Mouse (Mus musculus) left cerebral cortex, postnatal 25 days (tissue): ENCODE results near the gene Hectd4. TPM values are rescaled to one million over a fixed set of nuclear protein-coding genes. Genes with fewer than 3 reads are reported as not detected.

Source experiments
- DNase-seq, 2 experiments: peaks; one replicate each; pipeline ENCODE4 v3.0.0; 2022; ENCODE audit warnings: low spot score in 2 of 2, mixed read lengths in 1 of 2
- intact Hi-C: fragments of 180-260 bp; cut with DNase I; formaldehyde crosslinking; loops from one replicate; pipeline ENCODE4 v1.15.1; 2025
- total RNA-seq, 2 experiments: library from RNA; stranded (reverse); gene quantifications; 2 replicates each; pipeline ENCODE4 v1.2.3; 2021

Gene Hectd4
- total RNA-seq, 2 experiments from 2014 or later = 183 to 193 TPM

- no peak for DNase-seq
- intact Hi-C loops = no loop called here
These were observed 41.8 kb downstream of the Hectd4 start for GRCm38 (mm10) chr5:121261806-121262205.

GRCm38 (mm10) chr5:121262415-121262814 is 42.4 kb downstream of the Hectd4 start:
- intact Hi-C loops = no loop called here
- DNase-seq = no peak

GRCm38 (mm10) chr5:121264593-121264992 is 44.6 kb downstream of the Hectd4 start:
- no peak for DNase-seq
- intact Hi-C loops = no loop called here

GRCm38 (mm10) chr5:121266741-121267382 is 46.8 kb downstream of the Hectd4 start:
- peak in 1 of 2 experiments; percentile 76 for DNase-seq
- intact Hi-C loops = loop anchor here (2.0 kb wide), 1 partner anchor 52 kb away; no protein-coding TSS in a partner anchor

- no peak for DNase-seq
- intact Hi-C loops = no loop called here
These were observed 51.0 kb downstream of the Hectd4 start for GRCm38 (mm10) chr5:121271046-121271445.

GRCm38 (mm10) chr5:121276808-121277207 is 56.8 kb downstream of the Hectd4 start:
- intact Hi-C loops = no loop called here
- DNase-seq = no peak

GRCm38 (mm10) chr5:121280456-121280855 is 60.4 kb downstream of the Hectd4 start:
- intact Hi-C loops = no loop called here
- DNase-seq = no peak

- DNase-seq = no peak
- intact Hi-C loops = no loop called here
These were observed 63.0 kb downstream of the Hectd4 start for GRCm38 (mm10) chr5:121283051-121283450.

GRCm38 (mm10) chr5:121284816-121285215 is 64.8 kb downstream of the Hectd4 start:
- intact Hi-C loops = loop anchor here (5.0 kb wide), 1 partner anchor 63 kb away; the partner anchor contains the start of gene Hectd4
- no peak for DNase-seq

GRCm38 (mm10) chr5:121287213-121287612 is 67.2 kb downstream of the Hectd4 start:
- intact Hi-C loops = loop anchor here (5.0 kb wide), 1 partner anchor 65 kb away; the partner anchor contains the start of gene Hectd4

GRCm38 (mm10) chr5:121290289-121290688 is 70.3 kb downstream of the Hectd4 start:
- DNase-seq = peak in 1 of 2 experiments; percentile 73
- intact Hi-C loops = no loop called here

More at GRCm38 (mm10) chr5:121287213-121287612, 67.2 kb downstream of the Hectd4 start:
- DNase-seq = peak in 1 of 2 experiments; percentile 56

GRCm38 (mm10) chr5:121292309-121293165 is 72.5 kb downstream of the Hectd4 start:
- intact Hi-C loops = no loop called here

GRCm38 (mm10) chr5:121305009-121305408 is 85.0 kb downstream of the Hectd4 start:
- no peak for DNase-seq
- intact Hi-C loops = no loop called here

More at GRCm38 (mm10) chr5:121292309-121293165, 72.5 kb downstream of the Hectd4 start:
- no peak for DNase-seq

GRCm38 (mm10) chr5:121307620-121308019 is 87.6 kb downstream of the Hectd4 start:
- no peak for DNase-seq
- intact Hi-C loops = no loop called here

GRCm38 (mm10) chr5:121311576-121311975 is 91.6 kb downstream of the Hectd4 start:
- intact Hi-C loops = no loop called here
- DNase-seq = no peak

GRCm38 (mm10) chr5:121313764-121314474 is 93.9 kb downstream of the Hectd4 start:
- DNase-seq = peak; percentile 41 to 56
- intact Hi-C loops = no loop called here

- DNase-seq = no peak
- intact Hi-C loops = no loop called here
These were observed 106.2 kb downstream of the Hectd4 start for GRCm38 (mm10) chr5:121326079-121326805.

GRCm38 (mm10) chr5:121329333-121330058 is 109.5 kb downstream of the Hectd4 start:
- intact Hi-C loops = no loop called here
- peak in 1 of 2 experiments; percentile 67 for DNase-seq
